Mouse (Mus musculus): ENCODE measurements around the gene Kcnh4.

DNA sequence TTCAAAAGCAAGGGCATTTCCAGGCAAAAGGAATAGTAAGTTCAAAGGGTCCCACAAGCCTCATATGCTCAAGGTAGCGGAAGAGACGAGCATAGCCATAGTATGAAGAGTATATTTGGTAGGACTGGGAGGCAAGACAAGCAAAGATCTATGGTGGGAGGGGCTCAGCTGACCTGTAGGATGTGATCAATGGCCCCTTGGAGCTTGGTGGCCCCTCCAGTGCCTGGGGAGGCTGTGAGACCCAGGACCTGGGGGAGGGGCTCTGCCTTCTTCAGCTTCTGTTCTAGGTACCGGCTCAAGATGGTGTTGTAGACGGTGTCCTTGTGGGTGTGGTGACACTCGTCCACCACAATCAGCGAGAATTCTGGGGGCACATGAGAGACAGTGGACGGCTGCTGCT is 56.8 kb downstream of the Kcnh4 start:
- no peak for TF ChIP-seq POLR2A (IDR thresholded peaks at IDR 0.05; ENCODE audit: extremely low read depth, insufficient read depth, low read length)
- TF ChIP-seq CTCF (IDR thresholded peaks at IDR 0.05; ENCODE audit: extremely low read depth, insufficient read depth, low read length), result no peak

Measured in cortical plate, adult 2 months (tissue).